Mouse (Mus musculus) cortical plate, adult 2 months (tissue): ENCODE measurements at regions not wholly inside any gene's neighbourhood (a gene's known extent, or its start where the extent isn't known, plus 50 kb on each side); places are given as distances from the start of the nearest gene placed in this dataset.

Experiments used
- H3K27ac ChIP-seq: fragments of 200-500 bp; 2 replicates; pipeline ENCODE4 v1.5.1; 2012; ENCODE audit warnings: low read length, control low read depth, inconsistent platforms; ENCODE audit not compliant: insufficient read depth
- H3K4me1 ChIP-seq: fragments of 200-500 bp; 2 replicates; pipeline ENCODE4 v1.6.1; 2011; ENCODE audit warnings: low read length; ENCODE audit not compliant: control insufficient read depth, insufficient read depth
- H3K4me3 ChIP-seq: fragments of 200-500 bp; 2 replicates; pipeline ENCODE4 v1.5.1; 2011; ENCODE audit warnings: mild to moderate bottlenecking, low read length, control low read depth; ENCODE audit not compliant: insufficient read depth
- CTCF ChIP-seq: fragments of 200-500 bp; IDR thresholded peaks from 2 replicates; pipeline ENCODE4 v1.5.1; 2011; ENCODE audit warnings: mild to moderate bottlenecking, control low read depth, low read length; ENCODE audit not compliant: insufficient read depth; ENCODE audit errors: extremely low read depth
- POLR2A ChIP-seq: fragments of 200-500 bp; IDR thresholded peaks from 2 replicates; pipeline ENCODE4 v1.6.1; 2011; ENCODE audit warnings: mild to moderate bottlenecking, low read length, control low read depth; ENCODE audit not compliant: insufficient read depth; ENCODE audit errors: extremely low read depth

- Histone ChIP-seq H3K4me3 (no peak overlapping the region), H3K4me1 (no peaks in the 10 kb centered on the region; the same call in 1 of the 2 replicates), H3K27ac (no peak overlapping the region)
- no peak for TF ChIP-seq POLR2A
- no peak for TF ChIP-seq CTCF
These were observed 259.2 kb downstream of the Igsf11 start for GRCm38 (mm10) chr16:39151325-39152318.

- Histone ChIP-seq H3K4me3 (no peak overlapping the region), H3K27ac (no peak overlapping the region), H3K4me1 (no peaks in the 10 kb centered on the region)
- TF ChIP-seq CTCF (no peak), POLR2A (no peak)
These were observed 266.4 kb downstream of the Igsf11 start for GRCm38 (mm10) chr16:39158893-39159292.

GRCm38 (mm10) chr16:39159725-39160124, 267.3 kb downstream of the Igsf11 start:
- no peaks in the 10 kb centered on the region for H3K4me1 ChIP-seq
- TF ChIP-seq CTCF (no peak), POLR2A (no peak)
- no peak overlapping the region for H3K27ac ChIP-seq
- no peak overlapping the region for H3K4me3 ChIP-seq

- no peak overlapping the region for H3K4me3 ChIP-seq
- TF ChIP-seq CTCF (peak; percentile 39; the same call in 1 of the 2 replicates), POLR2A (no peak)
- no peaks in the 10 kb centered on the region for H3K4me1 ChIP-seq
- no peak overlapping the region for H3K27ac ChIP-seq
These were observed 270.2 kb downstream of the Igsf11 start for GRCm38 (mm10) chr16:39162684-39163083.

- TF ChIP-seq POLR2A (no peak), CTCF (no peak)
- Histone ChIP-seq H3K4me1 (no peaks in the 10 kb centered on the region; the same call in 1 of the 2 replicates), H3K4me3 (no peak overlapping the region), H3K27ac (no peak overlapping the region)
These were observed 299.4 kb downstream of the Igsf11 start for GRCm38 (mm10) chr16:39191861-39192260.

GRCm38 (mm10) chr16:39195431-39195830, 303.0 kb downstream of the Igsf11 start:
- H3K4me3 ChIP-seq: no peak overlapping the region
- TF ChIP-seq CTCF: no peak
- no peak for TF ChIP-seq POLR2A
- no peaks in the 10 kb centered on the region; the same call in 1 of the 2 replicates for H3K4me1 ChIP-seq

GRCm38 (mm10) chr16:39196896-39197295, 304.4 kb downstream of the Igsf11 start:
- H3K4me3 ChIP-seq: no peak overlapping the region
- H3K4me1 ChIP-seq: no peaks in the 10 kb centered on the region; the same call in 1 of the 2 replicates
- no peak overlapping the region for H3K27ac ChIP-seq
- TF ChIP-seq CTCF: no peak
- no peak for TF ChIP-seq POLR2A

More at GRCm38 (mm10) chr16:39195431-39195830, 303.0 kb downstream of the Igsf11 start:
- no peak overlapping the region for H3K27ac ChIP-seq

- Histone ChIP-seq H3K4me1 (peaks cover 5% of the 10 kb centered on the region), H3K4me3 (no peak overlapping the region), H3K27ac (no peak overlapping the region)
- no peak for TF ChIP-seq POLR2A
- TF ChIP-seq CTCF: no peak
These were observed 331.1 kb downstream of the Igsf11 start for GRCm38 (mm10) chr16:39223551-39223950.

- Histone ChIP-seq H3K4me3 (no peak overlapping the region), H3K27ac (no peak overlapping the region), H3K4me1 (peaks cover 6% of the 10 kb centered on the region; the same call in 1 of the 2 replicates)
- TF ChIP-seq CTCF (no peak), POLR2A (no peak)
These were observed 337.0 kb downstream of the Igsf11 start for GRCm38 (mm10) chr16:39229501-39229900.

- Histone ChIP-seq H3K4me3 (no peak overlapping the region), H3K4me1 (peaks cover 6% of the 10 kb centered on the region; the same call in 1 of the 2 replicates), H3K27ac (no peak overlapping the region)
- TF ChIP-seq CTCF (no peak), POLR2A (no peak)
These were observed 338.0 kb downstream of the Igsf11 start for GRCm38 (mm10) chr16:39230439-39230838.
